Mouse (Mus musculus) myocyte (in vitro differentiated cells): Measurements from ENCODE around the gene Dlg1.

ENCODE experiments used
- E2F4 ChIP-seq: IDR thresholded peaks from one replicate; pipeline ENCODE4 v1.6.1; 2011; ENCODE audit warnings: mild to moderate bottlenecking, control low read depth, moderate library complexity; ENCODE audit not compliant: insufficient read depth
- MAX ChIP-seq: IDR thresholded peaks from one replicate; pipeline ENCODE4 v1.6.1; 2011; ENCODE audit warnings: low read depth, mild to moderate bottlenecking, control low read depth
- POLR2A ChIP-seq: IDR thresholded peaks from one replicate; pipeline ENCODE4 v1.6.1; 2011; ENCODE audit warnings: low read depth, mild to moderate bottlenecking, control low read depth, moderate library complexity; ENCODE audit not compliant: insufficient read length
- POLR2AphosphoS2 ChIP-seq: IDR thresholded peaks from one replicate; pipeline ENCODE4 v1.6.1; 2011; ENCODE audit warnings: low read depth, control low read depth; ENCODE audit not compliant: insufficient read length
- SRF ChIP-seq: IDR thresholded peaks from one replicate; pipeline ENCODE4 v1.6.1; 2011; ENCODE audit warnings: low read depth; ENCODE audit not compliant: control insufficient read depth, insufficient read length
- TCF3 ChIP-seq: IDR thresholded peaks from one replicate; pipeline ENCODE4 v1.6.1; 2011; ENCODE audit warnings: low read depth, control low read depth; ENCODE audit not compliant: insufficient read length
- USF1 ChIP-seq: IDR thresholded peaks from one replicate; pipeline ENCODE4 v1.6.1; 2011; ENCODE audit warnings: low read depth, mild to moderate bottlenecking, control low read depth, moderate library complexity

GRCm38 (mm10) chr16:31624749-31625148, 38.5 kb upstream of the Dlg1 start:
- no peak for TF ChIP-seq POLR2AphosphoS2
- no peak for TF ChIP-seq POLR2A
- no peak for TF ChIP-seq E2F4
- TF ChIP-seq MAX: no peak
- TF ChIP-seq TCF3: no peak
- no peak for TF ChIP-seq SRF
- no peak for TF ChIP-seq USF1
